Mouse (Mus musculus) MEL (cell line): ENCODE measurements at regions not wholly inside any gene's neighbourhood (a gene's known extent, or its start where the extent isn't known, plus 50 kb on each side); places are given as distances from the start of the nearest gene placed in this dataset.

Experiments used
- DNase-seq: peaks from one replicate; pipeline ENCODE4 v3.0.0; 2011; ENCODE audit warnings: low read depth, low spot score
- H3K27ac ChIP-seq: 2 replicates; pipeline ENCODE4 v1.5.1; 2012; ENCODE audit warnings: low read depth, mild to moderate bottlenecking, control low read depth, low read length, moderate library complexity; ENCODE audit not compliant: control insufficient read depth
- H3K27me3 ChIP-seq, 2 experiments: fragments of 150-350 bp in 1 of 2; sonication (generic) in 1 of 2; 2 replicates each; pipeline ENCODE4 v1.6.1; 2012; ENCODE audit warnings: low read length in 2 of 2, mild to moderate bottlenecking in 2 of 2, improper control_type of control experiment in 1 of 2, moderate library complexity in 1 of 2; ENCODE audit not compliant: insufficient read depth in 2 of 2, control insufficient read depth in 1 of 2
- H3K36me3 ChIP-seq, 2 experiments: 2 replicates each; pipeline ENCODE4 v1.6.1; 2012 to 2014; ENCODE audit warnings: low read length in 2 of 2, improper control_type of control experiment in 1 of 2, inconsistent platforms in 1 of 2, mild to moderate bottlenecking in 1 of 2; ENCODE audit not compliant: insufficient read depth in 2 of 2, control insufficient read depth in 1 of 2
- H3K4me1 ChIP-seq, 2 experiments: fragments of 150-350 bp in 1 of 2; sonication (generic) in 1 of 2; 2 replicates each; pipeline ENCODE4 v1.6.1; 2012; ENCODE audit warnings: low read length in 2 of 2, improper control_type of control experiment in 1 of 2, mild to moderate bottlenecking in 1 of 2; ENCODE audit not compliant: insufficient read depth in 2 of 2, control insufficient read depth in 1 of 2
- H3K4me3 ChIP-seq, 2 experiments: fragments of 150-350 bp in 1 of 2; sonication (generic) in 1 of 2; 2 replicates each; pipeline ENCODE4 v1.5.1; 2012; ENCODE audit warnings: low read depth in 2 of 2, low read length in 2 of 2, mild to moderate bottlenecking in 2 of 2, moderate library complexity in 2 of 2, control low read depth in 1 of 2, improper control_type of control experiment in 1 of 2; ENCODE audit not compliant: control insufficient read depth in 1 of 2, insufficient read depth in 1 of 2
- H3K79me2 ChIP-seq: 2 replicates; pipeline ENCODE4 v1.6.1; 2012; ENCODE audit warnings: mild to moderate bottlenecking, low read length, moderate library complexity; ENCODE audit not compliant: control insufficient read depth, poor library complexity, insufficient read depth
- H3K9ac ChIP-seq: 2 replicates; pipeline ENCODE4 v1.6.1; 2012; ENCODE audit warnings: low read depth, mild to moderate bottlenecking, control low read depth, low read length, moderate library complexity; ENCODE audit not compliant: control insufficient read depth, poor library complexity, severe bottlenecking
- H3K9me3 ChIP-seq: fragments of 150-350 bp; sonication (generic); replicated peaks from 2 replicates; pipeline ENCODE4 v1.6.1; 2012; ENCODE audit warnings: mild to moderate bottlenecking, low read length, improper control_type of control experiment, moderate library complexity; ENCODE audit not compliant: insufficient read depth
- CHD2 ChIP-seq: IDR thresholded peaks from 2 replicates; pipeline ENCODE4 v1.6.1; 2011; ENCODE audit warnings: low read length, improper control_type of control experiment
- GABPA ChIP-seq: IDR thresholded peaks from 2 replicates; pipeline ENCODE4 v1.6.1; 2012; ENCODE audit warnings: low read depth, mild to moderate bottlenecking, inconsistent platforms, low read length, improper control_type of control experiment, moderate library complexity
- MAFK ChIP-seq: IDR thresholded peaks from 2 replicates; pipeline ENCODE4 v1.6.1; 2011; ENCODE audit warnings: low read depth, mild to moderate bottlenecking, low read length, improper control_type of control experiment, borderline replicate concordance
- MAX ChIP-seq: IDR thresholded peaks from 2 replicates; pipeline ENCODE4 v1.6.1; 2011; ENCODE audit warnings: low read length, improper control_type of control experiment
- MAZ ChIP-seq: IDR thresholded peaks from 2 replicates; pipeline ENCODE4 v1.6.1; 2012; ENCODE audit warnings: low read depth, mild to moderate bottlenecking, inconsistent platforms, low read length, improper control_type of control experiment
- MEF2A ChIP-seq: IDR thresholded peaks from 2 replicates; pipeline ENCODE4 v1.6.1; 2014; ENCODE audit warnings: low read depth, mild to moderate bottlenecking, inconsistent platforms, low read length, improper control_type of control experiment; ENCODE audit not compliant: poor library complexity, insufficient replicate concordance, severe bottlenecking; ENCODE audit errors: extremely low read depth
- NRF1 ChIP-seq: IDR thresholded peaks from 2 replicates; pipeline ENCODE4 v1.6.1; 2014; ENCODE audit warnings: low read depth, mild to moderate bottlenecking, inconsistent platforms, low read length, improper control_type of control experiment, moderate library complexity; ENCODE audit not compliant: poor library complexity, insufficient read depth, severe bottlenecking
- POLR2AphosphoS5 ChIP-seq: IDR thresholded peaks from 2 replicates; pipeline ENCODE4 v1.6.1; 2012; ENCODE audit warnings: low read depth, borderline replicate concordance, mild to moderate bottlenecking, inconsistent platforms, low read length, moderate library complexity, mixed read lengths
- SMC3 ChIP-seq: IDR thresholded peaks from 2 replicates; pipeline ENCODE4 v1.6.1; 2011; ENCODE audit warnings: low read depth, low read length, improper control_type of control experiment
- TBP ChIP-seq: IDR thresholded peaks from 2 replicates; pipeline ENCODE4 v1.8.0; 2011; ENCODE audit warnings: low read depth, low read length, improper control_type of control experiment
- USF1 ChIP-seq: IDR thresholded peaks from 2 replicates; pipeline ENCODE4 v1.6.1; 2014; ENCODE audit warnings: low read depth, mild to moderate bottlenecking, inconsistent platforms, low read length, improper control_type of control experiment, moderate library complexity
- ZC3H11A ChIP-seq: IDR thresholded peaks from 2 replicates; pipeline ENCODE4 v1.6.1; 2012; ENCODE audit warnings: low read depth, mild to moderate bottlenecking, inconsistent platforms, low read length, improper control_type of control experiment
- ZMIZ1 ChIP-seq: IDR thresholded peaks from 2 replicates; pipeline ENCODE4 v1.6.1; 2012; ENCODE audit warnings: low read depth, mild to moderate bottlenecking, inconsistent platforms, low read length, improper control_type of control experiment, moderate library complexity
- ZNF384 ChIP-seq: IDR thresholded peaks from 2 replicates; pipeline ENCODE4 v1.6.1; 2012; ENCODE audit warnings: low read depth, mild to moderate bottlenecking, inconsistent platforms, low read length, improper control_type of control experiment

- TF ChIP-seq CHD2 (no peak), USF1 (no peak), SMC3 (no peak), MEF2A (no peak), ZC3H11A (no peak), ZMIZ1 (no peak)
- no peak overlapping the region for H3K4me3 ChIP-seq
- no peaks in the 10 kb centered on the region for H3K9me3 ChIP-seq
These were observed 155.9 kb downstream of the Suds3 start for GRCm38 (mm10) chr5:116960041-116960440.

GRCm38 (mm10) chr5:116958141-116958540 is 157.8 kb downstream of the Suds3 start:
- Histone ChIP-seq H3K27me3 (no peaks in the 10 kb centered on the region), H3K4me1 (no peaks in the 10 kb centered on the region), H3K4me3 (no peak overlapping the region), H3K9me3 (no peaks in the 10 kb centered on the region), H3K36me3 (no peaks in the 10 kb centered on the region), H3K79me2 (no peaks in the 10 kb centered on the region), H3K9ac (no peak overlapping the region), H3K27ac (no peak overlapping the region)
- no peak for DNase-seq
- no peak for TF ChIP-seq MAZ

More at GRCm38 (mm10) chr5:116960041-116960440, 155.9 kb downstream of the Suds3 start:
- Histone ChIP-seq H3K36me3 (no peaks in the 10 kb centered on the region), H3K79me2 (no peaks in the 10 kb centered on the region), H3K27me3 (no peaks in the 10 kb centered on the region), H3K4me1 (no peaks in the 10 kb centered on the region), H3K9ac (no peak overlapping the region), H3K27ac (no peak overlapping the region)
- no peak for DNase-seq

GRCm38 (mm10) chr5:116956572-116956971 is 159.3 kb downstream of the Suds3 start:
- no peaks in the 10 kb centered on the region for H3K4me1 ChIP-seq
- no peak overlapping the region for H3K9ac ChIP-seq
- no peaks in the 10 kb centered on the region for H3K27me3 ChIP-seq
- TF ChIP-seq MEF2A: no peak
- TF ChIP-seq POLR2AphosphoS5: no peak
- TF ChIP-seq MAX: no peak
- no peak for TF ChIP-seq TBP
- TF ChIP-seq NRF1: no peak
- TF ChIP-seq USF1: no peak
- no peak for TF ChIP-seq ZNF384
- TF ChIP-seq GABPA: no peak
- no peak for TF ChIP-seq MAFK
- H3K79me2 ChIP-seq: no peaks in the 10 kb centered on the region
- H3K9me3 ChIP-seq: no peaks in the 10 kb centered on the region
- no peak overlapping the region for H3K4me3 ChIP-seq
- no peak for DNase-seq
- H3K27ac ChIP-seq: no peak overlapping the region
- no peaks in the 10 kb centered on the region for H3K36me3 ChIP-seq
